Mouse (Mus musculus) thymus, postnatal 14 days (tissue): ENCODE data around the gene Ckap5.

Experiments used
- DNase-seq: peaks from one replicate; pipeline ENCODE4 v3.0.0; 2021

Ckap5 gene

DNA sequence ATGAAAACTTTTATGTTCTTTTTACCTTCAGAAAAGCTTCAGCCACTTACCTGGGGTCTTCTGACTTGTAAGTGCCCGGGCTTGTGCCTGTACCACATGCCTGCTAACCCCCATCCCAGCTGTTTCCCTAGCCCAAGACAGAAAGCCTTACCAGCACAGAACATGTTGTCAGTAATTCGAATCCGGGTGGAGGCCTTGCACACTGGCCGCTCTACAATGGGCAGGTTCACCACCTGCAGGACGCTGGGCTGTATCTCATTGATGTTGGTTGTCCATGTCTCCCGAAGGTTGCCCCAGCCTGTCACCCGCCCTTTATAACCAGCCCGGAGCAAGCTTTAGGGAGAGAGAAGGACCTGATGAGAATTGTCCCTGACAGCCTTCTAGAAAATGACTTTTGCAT, 101.6 kb downstream of the Ckap5 start:
- DNase-seq: no peak

DNA sequence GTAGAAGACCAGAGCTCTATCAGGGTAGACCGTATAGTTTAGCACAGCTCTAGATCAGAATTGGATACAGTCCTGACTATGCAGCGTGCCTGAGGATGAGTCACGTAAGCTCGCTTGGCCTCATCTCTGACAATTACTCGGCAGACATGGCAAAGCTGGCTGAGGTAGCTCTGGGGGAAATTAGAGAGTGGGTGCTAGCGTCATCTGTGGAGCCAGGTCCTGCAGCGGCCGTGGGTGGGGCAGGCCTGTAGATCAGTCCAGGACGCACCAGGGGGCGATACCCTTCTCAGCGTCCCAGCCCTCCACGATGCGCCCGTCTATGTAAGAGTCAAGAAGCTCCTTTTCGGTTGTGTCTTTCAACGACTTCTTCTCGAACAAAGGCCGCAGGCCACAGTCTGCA, 103.1 kb downstream of the Ckap5 start:
- DNase-seq: peak; percentile 56

DNA sequence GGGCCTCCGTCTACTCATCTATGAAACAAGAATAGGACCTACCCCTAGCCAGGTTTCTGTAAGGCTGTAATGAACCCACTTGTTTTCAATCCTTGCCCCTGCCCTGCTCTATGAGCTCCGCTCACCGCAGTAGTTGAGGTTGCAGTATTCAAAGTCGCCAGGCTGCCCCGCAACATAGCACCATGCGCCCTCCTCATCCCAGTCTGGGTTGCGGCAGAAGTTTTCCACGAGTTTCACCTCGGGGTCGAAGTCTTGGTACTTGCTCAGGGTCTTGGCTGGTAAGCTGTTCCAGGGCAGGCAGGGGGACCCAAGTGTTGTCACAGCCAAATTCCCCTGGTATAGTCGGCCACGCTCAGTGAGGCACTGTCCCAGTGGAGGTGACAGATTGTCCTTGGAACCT, 103.8 kb downstream of the Ckap5 start:
- no peak for DNase-seq

DNA sequence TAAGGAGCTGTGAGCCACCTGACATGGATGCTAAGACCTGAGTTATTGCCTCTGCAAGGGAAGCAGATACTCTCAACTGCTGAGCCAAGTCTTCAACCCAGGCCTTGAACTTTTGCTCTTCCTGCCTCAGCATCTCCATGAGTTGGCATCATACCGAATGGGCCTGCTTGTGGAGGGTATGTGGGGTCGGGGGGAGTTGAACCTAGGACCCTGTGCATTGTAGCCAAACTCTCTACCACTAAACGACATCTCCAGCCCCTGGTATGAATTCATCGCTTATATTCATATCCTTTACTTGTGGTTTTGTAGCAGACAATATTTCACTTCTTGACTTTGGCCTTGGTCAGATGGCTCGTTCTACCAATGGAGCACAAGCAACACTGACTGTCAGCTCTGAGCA, 105.3 kb downstream of the Ckap5 start:
- DNase-seq: no peak

DNA sequence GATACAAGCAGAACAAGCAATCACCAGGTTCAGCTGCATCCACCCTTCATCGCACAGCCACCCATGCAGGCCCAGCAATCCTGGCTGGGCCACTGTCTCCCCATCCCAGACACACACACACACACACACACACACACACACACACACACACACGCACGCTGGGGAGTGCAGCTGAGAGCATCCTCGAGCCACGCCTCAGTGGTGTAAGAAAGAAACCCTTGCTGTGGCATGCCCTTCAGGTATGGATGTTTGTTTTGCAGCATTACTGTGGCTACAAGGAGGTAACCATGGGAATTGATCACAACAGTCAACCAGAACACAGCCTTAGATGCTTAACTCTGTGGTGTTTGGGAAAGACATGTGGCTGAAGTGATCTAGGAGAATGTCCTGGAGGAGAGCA, 105.8 kb downstream of the Ckap5 start:
- DNase-seq: no peak

DNA sequence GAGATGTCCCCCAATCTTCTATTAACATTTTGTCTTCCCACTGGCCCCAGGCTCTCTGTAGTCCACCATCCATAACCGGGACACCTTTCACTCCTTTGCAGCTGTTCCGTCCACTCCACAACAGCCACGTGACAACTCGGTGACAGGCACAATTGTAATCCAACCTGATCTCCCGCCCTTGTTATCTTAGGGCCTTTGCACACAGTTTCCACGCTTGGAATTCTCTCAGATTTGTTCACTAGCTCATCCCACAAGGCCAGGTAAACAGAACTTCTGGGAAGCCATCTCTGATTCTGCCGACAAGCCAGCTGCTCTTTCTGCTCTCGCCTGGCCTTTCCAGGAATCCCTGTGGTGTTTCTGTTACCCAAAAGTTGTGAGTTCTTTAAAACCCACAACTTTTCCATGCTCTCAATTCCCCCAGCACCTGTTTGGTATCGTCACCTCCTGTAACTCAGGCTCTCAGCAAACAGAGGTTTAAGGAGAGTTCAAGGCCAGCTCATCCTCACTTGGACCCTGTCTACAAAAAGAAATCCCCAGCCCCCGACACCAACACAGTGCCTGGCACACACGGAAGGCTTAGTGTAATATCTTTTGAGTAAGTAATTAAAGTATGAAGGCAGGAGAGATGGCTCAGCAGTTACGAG, 106.9 kb downstream of the Ckap5 start:
- DNase-seq: no peak

DNA sequence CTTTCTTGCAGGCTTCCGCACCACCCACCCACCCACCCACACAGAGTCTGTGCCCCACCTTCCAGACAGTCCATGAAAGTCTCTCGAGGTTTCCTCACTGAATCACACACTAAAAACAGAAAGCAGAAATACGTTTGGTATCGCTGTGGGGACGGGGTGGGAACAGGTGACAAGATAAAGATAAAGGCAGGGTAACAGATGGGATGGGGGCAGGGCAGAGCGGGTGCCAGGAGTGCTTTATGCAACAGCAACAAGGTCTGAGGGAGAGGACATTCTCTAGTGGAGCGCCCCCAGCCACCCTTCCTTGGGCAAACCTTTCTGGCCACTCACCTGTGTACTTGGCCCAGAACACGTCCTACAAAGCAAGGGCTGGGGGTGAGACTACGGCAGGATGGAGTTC, 108.3 kb downstream of the Ckap5 start:
- DNase-seq: peak; percentile 72

DNA sequence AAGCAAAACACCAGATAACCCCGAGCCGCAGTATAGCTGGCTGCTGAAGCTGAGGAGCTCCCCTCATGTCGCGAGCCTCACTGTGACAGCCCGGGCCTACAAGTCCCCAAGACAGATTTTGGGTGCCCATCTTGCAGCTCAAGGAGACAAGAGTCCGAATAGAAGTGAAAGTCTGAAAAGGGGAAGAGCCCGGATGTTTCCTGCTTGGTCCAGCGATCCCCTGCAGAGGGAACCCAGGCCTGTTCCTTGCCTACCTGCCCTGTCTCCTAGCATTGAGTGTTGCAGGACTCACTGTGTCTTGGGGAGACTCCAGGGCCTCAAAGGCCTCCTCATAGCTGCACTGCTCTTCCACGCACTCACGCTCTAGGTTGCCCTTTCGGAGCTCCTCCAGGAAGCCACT, 108.9 kb downstream of the Ckap5 start:
- DNase-seq: no peak

DNA sequence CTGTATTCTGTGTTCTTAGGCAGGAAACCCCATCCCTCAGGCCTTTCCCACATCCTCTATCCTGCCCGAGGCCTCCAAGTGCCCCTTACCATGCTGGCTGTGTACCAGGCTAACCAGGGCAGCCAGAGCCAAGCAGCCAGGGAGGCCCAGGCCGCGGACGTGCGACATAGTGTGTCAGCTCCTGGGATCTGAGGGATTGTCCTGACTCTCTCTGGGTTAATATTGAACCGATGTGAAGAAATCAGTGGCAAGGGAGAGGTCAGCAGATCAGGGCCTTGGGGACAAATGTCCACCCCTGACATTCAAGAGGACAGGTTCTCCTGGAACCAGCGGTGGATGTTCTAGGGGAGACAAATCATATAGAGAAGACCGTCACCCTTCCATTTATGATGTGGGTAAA, 109.7 kb downstream of the Ckap5 start, which contains the start of gene F2:
TSS of gene F2 (minus strand) at position 186 of the 400 bp plus-strand sequence.
- no peak for DNase-seq

DNA sequence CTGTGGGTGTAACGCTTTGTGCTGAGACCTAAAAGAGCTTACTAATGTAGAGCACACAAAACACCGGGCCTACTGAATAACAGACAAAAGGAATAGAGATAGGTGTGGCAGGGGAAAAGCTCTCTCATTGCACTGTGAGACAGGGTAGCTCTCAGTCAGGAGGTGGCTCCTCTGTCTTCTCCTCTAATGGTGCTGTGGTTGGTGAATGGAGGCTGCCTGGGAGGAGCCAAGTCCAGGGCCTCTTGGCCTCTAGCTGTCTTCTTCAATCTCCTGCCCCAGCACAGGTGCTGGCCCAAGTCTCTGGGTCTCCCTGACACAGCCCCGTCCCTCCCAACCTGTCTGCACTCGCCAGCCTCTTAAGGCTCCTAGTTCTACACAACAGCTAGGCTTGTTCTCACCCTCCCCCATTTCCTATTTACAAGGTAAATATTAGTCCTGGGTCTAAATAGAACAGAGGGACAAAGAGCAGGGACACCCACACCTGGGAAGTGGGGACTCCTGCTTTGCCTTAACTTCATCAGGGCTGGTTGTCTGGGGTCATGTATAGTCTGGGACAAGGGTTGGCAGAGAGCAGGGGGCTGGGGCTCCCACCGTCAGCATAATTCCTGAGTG, 110.3 kb downstream of the Ckap5 start:
- DNase-seq: no peak

DNA sequence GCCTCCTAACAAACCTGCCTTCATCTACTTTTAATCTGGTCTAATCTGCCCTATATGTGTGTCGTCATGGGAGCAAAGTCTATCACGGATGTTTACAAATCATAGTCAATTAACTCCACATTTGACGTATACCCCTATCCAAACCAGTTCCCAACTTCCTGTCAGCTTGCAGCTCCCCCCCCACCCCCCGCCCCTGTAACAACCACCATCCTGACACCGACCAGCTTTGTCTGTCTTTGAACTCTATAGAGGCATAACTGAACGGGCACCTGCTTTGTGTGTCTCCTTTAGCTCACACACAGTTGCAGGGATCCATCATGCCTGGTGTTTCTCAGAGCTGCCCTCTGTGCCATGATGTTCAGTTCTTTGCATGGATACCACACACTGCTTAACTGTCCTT, 112.4 kb downstream of the Ckap5 start:
- peak; percentile 38 for DNase-seq

DNA sequence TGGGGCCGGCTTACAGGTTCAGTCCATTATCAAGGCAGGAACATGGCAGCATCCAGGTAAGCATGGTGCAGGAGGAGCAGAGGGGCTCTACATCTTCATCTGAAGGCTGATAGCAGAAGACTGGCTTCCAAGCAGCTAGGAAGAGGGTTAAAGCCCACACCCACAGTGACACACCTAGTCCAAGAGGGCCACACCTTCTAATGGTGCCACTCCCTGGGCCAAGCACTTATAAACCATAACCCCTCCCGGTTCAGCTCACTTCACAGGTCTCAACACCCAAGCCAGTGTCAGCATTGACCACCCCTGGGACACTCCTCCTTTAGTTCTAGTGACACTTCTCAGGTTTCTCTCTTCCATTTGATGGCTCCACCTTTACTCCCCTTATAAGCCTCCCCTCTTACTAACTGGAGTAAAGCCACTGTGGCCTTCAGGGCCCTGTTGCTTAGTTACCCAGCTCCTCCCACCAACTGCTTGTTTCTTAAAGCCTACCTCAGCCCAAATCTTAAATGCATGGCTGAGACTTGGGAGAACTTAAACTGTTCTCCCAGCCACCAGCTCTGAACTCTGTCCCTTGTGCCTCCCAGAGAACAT, 116.4 kb downstream of the Ckap5 start:
- DNase-seq: no peak

DNA sequence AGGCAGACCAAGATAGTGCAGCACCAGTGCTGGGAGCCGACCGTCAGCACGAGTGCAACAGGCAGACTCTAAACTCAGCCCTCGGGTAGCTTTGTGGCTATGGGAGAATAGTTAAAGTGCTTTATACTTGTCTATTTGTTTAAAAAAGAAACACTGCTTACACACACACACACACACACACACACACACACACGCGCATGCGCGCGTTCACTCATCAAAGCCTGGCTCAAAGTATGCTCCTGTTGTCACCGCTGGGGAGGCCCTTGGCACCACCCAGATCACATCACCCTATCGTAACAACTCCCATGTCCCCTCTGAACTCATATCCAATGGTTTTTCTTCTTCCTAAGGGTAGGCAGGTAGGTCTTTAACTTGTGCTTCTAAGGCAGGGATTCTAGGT, 117.5 kb downstream of the Ckap5 start:
- no peak for DNase-seq

DNA sequence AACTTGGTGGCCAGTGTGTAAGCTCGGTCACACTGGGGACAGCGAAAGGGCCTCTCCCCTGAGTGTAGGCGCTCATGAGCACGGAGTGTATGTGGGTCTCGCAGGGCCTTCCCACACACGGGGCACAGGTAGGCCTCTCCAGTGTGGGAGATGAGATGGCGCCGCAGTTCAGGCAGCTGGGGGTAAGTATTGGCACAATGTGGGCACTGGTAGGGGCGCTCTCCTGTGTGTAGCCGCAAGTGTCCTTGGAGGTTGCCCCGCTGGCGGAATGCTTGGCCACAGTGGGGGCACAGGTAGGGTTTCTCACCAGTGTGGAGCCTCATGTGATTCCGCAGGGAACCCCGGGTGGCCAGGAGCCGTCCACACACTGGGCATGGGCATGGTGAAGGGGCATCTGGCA, 118.8 kb downstream of the Ckap5 start:
- no peak for DNase-seq

DNA sequence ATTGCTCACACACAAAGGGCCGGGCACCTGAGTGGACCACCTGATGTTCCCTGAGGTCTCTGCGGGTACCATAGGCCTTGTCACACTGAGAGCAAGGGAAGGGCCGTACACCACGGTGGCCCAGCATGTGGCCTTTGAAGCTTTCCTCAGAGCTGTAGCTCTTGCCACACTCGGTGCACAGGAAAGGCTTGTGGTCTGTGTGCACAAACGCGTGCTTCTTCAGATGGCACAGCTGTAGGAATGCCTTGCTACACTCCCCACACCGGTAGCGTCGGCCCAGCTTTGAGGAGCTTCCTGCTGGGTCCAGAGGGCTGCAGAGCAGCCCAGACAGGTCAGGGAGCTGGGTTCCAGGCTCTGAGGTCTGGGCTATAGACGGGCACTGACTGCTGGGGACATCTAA, 119.2 kb downstream of the Ckap5 start:
- peak; percentile 83 for DNase-seq

DNA sequence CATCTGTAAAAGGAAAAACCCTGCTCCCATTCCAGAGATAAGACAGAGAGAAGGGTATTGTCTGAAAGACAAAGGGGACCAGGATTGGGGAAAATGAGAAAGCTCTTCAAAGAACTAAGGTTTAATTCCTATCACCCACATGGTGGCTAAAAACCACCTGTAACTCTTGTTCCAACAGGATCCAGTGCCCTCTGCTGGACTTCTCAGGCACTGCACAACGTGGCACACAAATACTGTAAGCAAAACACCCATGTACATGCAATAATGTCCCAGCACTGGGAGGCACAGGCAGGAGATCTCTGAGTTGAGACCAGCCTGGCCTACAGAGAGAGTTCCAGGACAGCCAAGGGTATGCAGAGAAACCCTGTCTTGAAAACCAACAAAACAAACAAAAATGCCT, 120.2 kb downstream of the Ckap5 start:
- peak; percentile 75 for DNase-seq

DNA sequence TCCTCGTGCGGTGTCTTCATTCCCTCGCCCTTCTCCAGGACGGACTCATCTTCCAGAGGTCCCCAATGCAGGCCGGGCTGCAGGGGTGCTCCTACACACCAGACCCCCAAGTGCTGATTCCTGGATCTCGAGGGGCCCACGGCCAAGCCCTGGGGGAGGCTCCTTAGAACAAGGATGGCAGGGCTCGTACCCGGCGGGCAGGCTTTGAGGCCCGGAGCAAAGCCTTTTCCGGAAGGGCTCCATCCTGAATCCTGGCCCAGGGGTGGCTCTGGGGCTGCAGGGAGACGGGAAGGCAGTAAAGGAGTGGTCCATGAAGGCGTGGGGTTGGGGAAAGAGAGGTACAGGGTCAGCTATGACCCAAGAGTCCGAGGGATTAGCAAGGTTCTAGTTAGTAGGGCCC, 122.6 kb downstream of the Ckap5 start:
- DNase-seq: peak; percentile 47

DNA sequence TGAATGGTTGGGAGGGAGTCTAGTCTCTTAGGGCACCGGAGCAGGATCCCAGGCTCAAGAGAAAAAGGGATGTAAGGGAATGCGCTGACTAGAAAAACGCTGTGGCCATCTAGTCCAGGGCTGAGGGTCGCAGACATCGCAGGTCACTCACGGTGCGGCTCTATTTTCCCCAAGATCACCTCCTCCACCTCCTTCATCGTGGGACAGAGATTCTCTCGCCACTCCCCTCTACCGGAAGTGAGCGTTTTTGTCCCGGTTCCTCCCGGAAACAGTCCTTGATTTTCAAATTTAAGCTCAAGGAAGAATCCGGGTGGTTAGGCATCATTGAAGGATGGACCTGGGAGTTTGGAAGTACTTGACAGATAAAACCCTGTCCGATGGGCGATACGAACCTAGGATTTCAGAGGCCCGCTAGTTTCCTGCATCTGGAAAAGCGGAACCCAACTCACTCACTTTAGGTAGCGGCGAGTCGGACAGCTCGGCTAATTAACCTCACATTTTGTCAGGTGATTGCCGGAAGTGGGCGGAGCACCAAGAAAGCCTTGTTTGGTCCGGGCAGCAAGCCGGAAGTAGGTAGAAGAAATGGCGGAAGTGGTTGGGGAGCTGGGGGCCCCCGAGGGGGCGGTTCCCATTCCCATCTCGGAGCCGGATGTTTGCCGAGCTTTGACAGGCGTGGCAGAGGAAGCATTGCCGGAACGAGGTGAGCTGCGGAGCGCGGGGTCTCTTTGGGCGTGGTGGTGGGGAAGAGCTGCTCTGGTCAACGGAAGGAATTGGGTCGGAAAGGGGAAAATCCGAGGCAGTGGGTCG, 123.2 kb downstream of the Ckap5 start, which contains the start of the genes Zfp408 and Arhgap1:
TSS of gene Zfp408 (minus strand) at position 239 of the 807 bp plus-strand sequence.
TSS of gene Arhgap1 (plus strand) at position 308 of the 807 bp plus-strand sequence.
- peak; percentile 97 for DNase-seq

DNA sequence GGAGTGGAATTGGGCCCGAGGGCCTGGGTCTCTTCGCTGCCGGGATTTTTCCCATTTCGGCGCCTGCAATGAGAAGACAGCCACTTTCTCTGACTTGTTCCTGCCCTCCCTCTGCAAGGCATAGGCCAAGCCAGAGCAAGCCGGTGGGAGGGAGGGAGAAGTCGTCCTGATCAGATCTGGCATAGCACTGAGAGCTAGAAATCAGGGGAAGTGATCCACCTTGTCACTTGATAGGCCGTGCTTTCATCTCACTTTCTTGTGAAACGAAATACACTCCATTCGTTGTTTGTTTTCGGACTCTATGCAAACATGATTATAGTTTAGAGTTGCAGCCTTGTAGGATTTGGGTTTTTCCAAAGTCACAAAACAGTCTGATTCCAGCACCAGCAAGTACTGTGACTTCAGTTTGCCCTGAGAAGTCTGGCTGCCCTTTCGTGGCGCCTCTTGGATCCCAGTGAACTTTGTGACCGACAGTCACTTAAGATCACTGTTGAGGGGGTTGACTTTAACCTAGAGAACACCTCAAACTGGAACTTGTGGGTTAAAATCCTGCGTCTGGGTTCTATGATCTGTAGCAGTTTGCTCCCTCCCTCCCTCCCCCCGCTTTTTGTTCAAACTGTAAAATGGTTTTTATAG, 123.9 kb downstream of the Ckap5 start:
- DNase-seq: no peak

DNA sequence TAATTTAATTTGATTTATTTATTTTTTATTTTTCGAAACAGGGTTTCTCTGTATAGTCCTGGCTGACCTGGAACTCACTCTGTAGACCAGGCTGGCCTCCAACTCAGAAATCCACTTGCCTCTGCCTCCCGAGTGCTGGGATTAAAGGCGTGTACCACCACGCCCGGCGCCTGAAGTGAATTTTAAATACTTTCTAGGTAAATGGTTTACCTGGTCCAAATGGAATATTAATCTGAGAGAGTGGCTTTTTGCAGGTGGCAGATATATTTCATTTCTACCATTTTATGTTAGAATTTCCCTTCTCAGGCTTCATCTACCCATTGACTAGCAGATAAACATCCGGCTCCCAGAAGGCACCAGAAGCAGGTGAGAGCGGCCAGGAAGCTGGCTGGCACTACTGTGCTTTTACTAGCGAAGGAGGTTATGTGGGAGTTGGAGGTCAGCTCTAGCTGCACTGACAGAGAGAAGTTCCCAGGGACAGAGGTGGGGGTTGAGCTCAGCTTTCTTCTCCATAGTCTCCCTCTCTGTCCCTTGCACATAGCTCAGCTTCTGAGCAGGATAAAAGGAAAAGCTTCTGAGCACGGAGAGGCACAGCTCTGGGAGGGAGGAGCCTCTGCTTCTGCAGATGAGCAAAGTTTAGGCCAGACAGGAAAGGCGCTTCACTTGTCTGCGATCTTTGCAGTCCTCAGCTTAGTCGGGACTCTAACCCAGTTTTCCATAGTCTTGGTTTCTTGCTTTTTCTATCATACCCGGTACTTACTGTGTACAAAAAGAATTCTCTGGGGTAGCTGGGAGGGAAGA, 125.1 kb downstream of the Ckap5 start:
- DNase-seq: no peak

DNA sequence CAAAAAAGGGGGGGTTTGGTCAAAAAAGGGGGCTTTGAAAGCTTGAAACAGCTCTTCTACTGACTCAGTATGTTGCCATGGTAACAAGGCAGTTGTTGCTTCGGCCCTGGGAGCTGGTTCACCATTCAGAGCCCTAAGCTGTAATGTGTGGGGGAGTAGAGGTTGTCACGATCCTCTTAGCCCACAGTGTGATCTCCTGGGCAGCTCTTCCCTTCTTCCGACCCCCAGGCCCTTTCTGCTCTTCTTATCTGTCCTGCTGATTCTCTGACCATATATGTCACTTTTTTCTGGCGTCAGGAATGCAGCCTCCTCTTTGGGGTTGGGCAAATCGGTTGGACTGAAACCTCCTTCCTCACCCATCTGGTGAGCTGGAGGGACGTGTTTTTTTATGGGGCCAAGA, 126.3 kb downstream of the Ckap5 start:
- no peak for DNase-seq

DNA sequence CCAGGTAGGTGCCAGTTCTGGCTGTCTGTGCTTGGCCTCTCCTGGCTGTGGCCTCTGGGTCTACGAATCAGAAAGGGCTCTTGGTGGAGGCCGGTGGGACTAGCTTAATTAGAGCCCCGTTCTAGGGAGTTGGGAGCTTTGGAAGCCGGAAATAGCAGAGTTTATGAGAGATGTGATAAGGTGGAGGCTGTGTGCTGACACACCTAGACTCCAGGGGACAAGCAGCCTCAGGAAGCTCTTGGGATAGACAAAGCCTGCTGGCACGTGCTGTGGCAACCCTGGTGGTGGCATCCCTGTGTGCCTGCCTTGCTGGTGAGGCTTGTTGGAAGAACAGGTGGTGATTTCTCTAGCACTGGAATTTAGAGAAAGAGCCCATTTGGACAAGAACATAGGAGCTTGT, 128.8 kb downstream of the Ckap5 start:
- no peak for DNase-seq
